Mouse (Mus musculus): ENCODE measurements around the gene Mettl27. TPM values are rescaled to one million over a fixed set of nuclear protein-coding genes. Genes with fewer than 3 reads are reported as not detected.

Gene Mettl27
- polyA plus RNA-seq (2017; shearing (Covaris generic)) = 14.3 TPM

DNA sequence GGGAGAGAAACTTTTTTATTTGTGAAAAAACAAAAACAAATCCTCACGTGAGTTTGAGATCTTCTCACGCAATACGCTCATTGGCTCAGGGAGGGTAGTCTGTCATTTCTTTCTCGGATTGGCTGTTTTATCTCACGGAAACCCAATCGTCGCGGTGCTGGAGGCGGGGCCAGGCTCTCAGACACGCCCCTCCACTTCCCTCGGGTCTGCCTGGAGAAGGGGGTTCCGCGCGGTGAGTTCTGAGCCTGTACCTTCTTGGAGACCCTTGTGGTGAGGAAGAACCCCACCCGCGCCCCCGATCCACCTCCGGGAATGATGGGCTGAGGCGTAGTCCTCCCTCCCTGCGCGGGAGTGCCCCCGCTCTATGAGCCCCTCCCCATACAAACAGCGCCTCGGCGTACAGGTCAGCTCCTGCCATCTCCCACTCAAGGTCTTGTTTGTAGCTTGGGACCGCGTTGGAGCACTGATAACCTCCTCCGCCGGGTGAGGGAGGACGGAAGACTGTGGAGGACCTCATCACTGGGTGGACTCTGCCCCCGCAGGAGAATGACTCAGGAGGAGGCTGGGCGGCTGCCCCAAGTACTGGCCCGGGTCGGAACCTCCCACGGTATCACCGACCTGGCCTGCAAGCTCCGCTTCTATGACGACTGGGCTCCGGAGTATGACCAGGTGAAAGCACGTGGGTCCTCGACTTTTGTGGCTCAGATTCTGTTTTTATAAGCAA, at the start of gene Mettl27:
Mettl27 (plus strand) TSS at position 190 of the 724 bp plus-strand sequence.

GRCm38 (mm10) chr5:134906633-134907032, 25.5 kb upstream of the Mettl27 start, which contains the start of gene Tmem270:
TSS of gene Tmem270 (minus strand) at chr5:134906733.

DNA sequence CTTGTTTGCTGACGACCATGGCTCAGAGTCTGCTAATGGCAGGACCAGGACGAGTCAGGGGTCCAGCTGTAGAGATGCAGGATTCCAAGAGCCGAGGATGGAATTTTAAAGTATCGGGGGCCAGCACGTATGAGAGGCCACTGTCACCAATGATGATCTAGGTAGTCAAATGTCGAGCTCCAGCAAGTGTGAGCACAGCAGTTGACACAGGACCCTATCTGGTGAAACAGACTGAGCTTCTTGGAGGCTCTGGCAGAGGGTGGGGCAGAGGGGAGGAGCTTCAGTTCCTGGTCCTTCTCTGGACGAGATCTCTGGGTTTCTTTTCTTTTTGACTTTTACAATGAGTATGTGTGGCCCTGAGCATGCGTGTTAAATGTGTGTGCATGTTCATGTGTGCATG, 16.9 kb upstream of the Mettl27 start, which contains the start of gene Cldn13:
Cldn13 (minus strand) TSS at position 216 of the 400 bp plus-strand sequence.

GRCm38 (mm10) chr5:134946857-134947255, 14.7 kb downstream of the Mettl27 start, which contains the start of gene Cldn4:
TSS of gene Cldn4 (minus strand) at chr5:134946934.

GRCm38 (mm10) chr5:134985633-134986297, 53.6 kb downstream of the Mettl27 start, which contains the start of gene Cldn3:
TSS of gene Cldn3 (plus strand) at chr5:134986214.

Other genes starting within 250 kb of the Mettl27 start
- gene Limk1, start 243.8 kb upstream of the Mettl27 start, polyA plus RNA-seq (2017; shearing (Covaris generic)) = 23.8 TPM
- gene Eln, start 185.0 kb upstream of the Mettl27 start, polyA plus RNA-seq (2017; shearing (Covaris generic)) = 0.13 TPM
- not detected for gene Tmem270, start 25.6 kb upstream of the Mettl27 start, polyA plus RNA-seq (2017; shearing (Covaris generic))
- not detected for gene Cldn13, start 16.8 kb upstream of the Mettl27 start, polyA plus RNA-seq (2017; shearing (Covaris generic))
- 0.16 TPM for gene Cldn4, start 14.6 kb downstream of the Mettl27 start, polyA plus RNA-seq (2017; shearing (Covaris generic))
- not detected for gene Cldn3, start 53.8 kb downstream of the Mettl27 start, polyA plus RNA-seq (2017; shearing (Covaris generic))
- 92.5 TPM for gene Abhd11, start 76.8 kb downstream of the Mettl27 start, polyA plus RNA-seq (2017; shearing (Covaris generic))
- gene Stx1a, start 91.1 kb downstream of the Mettl27 start, polyA plus RNA-seq (2017; shearing (Covaris generic)) = 24.8 TPM
- 20.5 TPM for gene Dnajc30, start 131.8 kb downstream of the Mettl27 start, polyA plus RNA-seq (2017; shearing (Covaris generic))
- gene Bud23, start 132.6 kb downstream of the Mettl27 start, polyA plus RNA-seq (2017; shearing (Covaris generic)) = 110 TPM
- gene Vps37d, start 145.9 kb downstream of the Mettl27 start, polyA plus RNA-seq (2017; shearing (Covaris generic)) = 0.19 TPM
- 0.20 TPM for gene Mlxipl, start 157.5 kb downstream of the Mettl27 start, polyA plus RNA-seq (2017; shearing (Covaris generic))
- 13.8 TPM for gene Tbl2, start 217.3 kb downstream of the Mettl27 start, polyA plus RNA-seq (2017; shearing (Covaris generic))
- gene Bcl7b, start 235.9 kb downstream of the Mettl27 start, polyA plus RNA-seq (2017; shearing (Covaris generic)) = 107 TPM

All from CD4-positive, CD25-positive, alpha-beta regulatory T cell (primary cell).